Mouse (Mus musculus): ENCODE results near the gene Ppp5c. TPM values are rescaled to one million over a fixed set of nuclear protein-coding genes. Genes with fewer than 3 reads are reported as not detected.

Ppp5c gene
- polyA plus RNA-seq, 1 experiment from 2014 or later: 124 TPM

- DNase-seq (ENCODE audit: low spot score): no peak
- no peaks in the 10 kb centered on the region for H3K27me3 ChIP-seq (ENCODE audit: insufficient read depth, poor library complexity, severe bottlenecking)
- WGBS: 83% methylated on average over 3 of the region's 3 CpGs
- peaks cover 31% of the 10 kb centered on the region for H3K4me1 ChIP-seq
- H3K27ac ChIP-seq: no peak overlapping the region
- no peaks in the 10 kb centered on the region for H3K36me3 ChIP-seq
- H3K4me3 ChIP-seq: no peak overlapping the region
- no peaks in the 10 kb centered on the region for H3K9me3 ChIP-seq
These were observed 49.1 kb downstream of the Ppp5c start for GRCm38 (mm10) chr7:16978593-16978992.

GRCm38 (mm10) chr7:16978173-16978572 is 49.6 kb downstream of the Ppp5c start:
- no peaks in the 10 kb centered on the region for H3K36me3 ChIP-seq
- H3K27me3 ChIP-seq (ENCODE audit: insufficient read depth, poor library complexity, severe bottlenecking): no peaks in the 10 kb centered on the region
- 67% methylated on average over 6 of the region's 6 CpGs for WGBS
- no peak for DNase-seq (ENCODE audit: low spot score)
- no peak overlapping the region for H3K4me3 ChIP-seq
- peaks cover 30% of the 10 kb centered on the region for H3K4me1 ChIP-seq
- no peaks in the 10 kb centered on the region for H3K9me3 ChIP-seq
- no peak overlapping the region for H3K27ac ChIP-seq

GRCm38 (mm10) chr7:16976298-16976697 is 51.4 kb downstream of the Ppp5c start:
- Histone ChIP-seq H3K27ac (no peak overlapping the region), H3K36me3 (no peaks in the 10 kb centered on the region), H3K4me3 (no peak overlapping the region), H3K4me1 (peaks cover 23% of the 10 kb centered on the region), H3K27me3 (ENCODE audit: insufficient read depth, poor library complexity, severe bottlenecking) (no peaks in the 10 kb centered on the region), H3K9me3 (no peaks in the 10 kb centered on the region)
- WGBS: 46% methylated on average over 8 of the region's 8 CpGs
- no peak for DNase-seq (ENCODE audit: low spot score)

- no peaks in the 10 kb centered on the region for H3K9me3 ChIP-seq
- no peaks in the 10 kb centered on the region for H3K36me3 ChIP-seq
- H3K27me3 ChIP-seq (ENCODE audit: insufficient read depth, poor library complexity, severe bottlenecking): no peaks in the 10 kb centered on the region
- H3K27ac ChIP-seq: no peak overlapping the region
- no peak overlapping the region for H3K4me3 ChIP-seq
- H3K4me1 ChIP-seq: peaks cover 10% of the 10 kb centered on the region; the same call in 1 of the 2 replicates
- DNase-seq (ENCODE audit: low spot score): no peak
- WGBS: 47% methylated on average over 6 of the region's 6 CpGs
These were observed 53.7 kb downstream of the Ppp5c start for GRCm38 (mm10) chr7:16974018-16974417.

GRCm38 (mm10) chr7:16971160-16971559 is 56.6 kb downstream of the Ppp5c start:
- H3K9me3 ChIP-seq: no peaks in the 10 kb centered on the region
- H3K27ac ChIP-seq: no peak overlapping the region
- no peak overlapping the region for H3K4me3 ChIP-seq

GRCm38 (mm10) chr7:16968414-16968813 is 59.3 kb downstream of the Ppp5c start:
- Histone ChIP-seq H3K27me3 (ENCODE audit: insufficient read depth, poor library complexity, severe bottlenecking) (no peaks in the 10 kb centered on the region), H3K4me3 (no peak overlapping the region), H3K36me3 (no peaks in the 10 kb centered on the region), H3K9me3 (no peaks in the 10 kb centered on the region), H3K27ac (no peak overlapping the region), H3K4me1 (no peaks in the 10 kb centered on the region)
- no peak for DNase-seq (ENCODE audit: low spot score)
- WGBS: 79% methylated on average over 6 of the region's 6 CpGs

More at GRCm38 (mm10) chr7:16971160-16971559, 56.6 kb downstream of the Ppp5c start:
- Histone ChIP-seq H3K36me3 (no peaks in the 10 kb centered on the region), H3K4me1 (peaks cover 6% of the 10 kb centered on the region; the same call in 1 of the 2 replicates), H3K27me3 (ENCODE audit: insufficient read depth, poor library complexity, severe bottlenecking) (no peaks in the 10 kb centered on the region)
- 81% methylated on average over 3 of the region's 3 CpGs for WGBS
- DNase-seq (ENCODE audit: low spot score): no peak

GRCm38 (mm10) chr7:16961678-16962077 is 66.0 kb downstream of the Ppp5c start:
- peaks cover 6% of the 10 kb centered on the region for H3K4me1 ChIP-seq
- peaks cover 23% of the 10 kb centered on the region for H3K27me3 ChIP-seq (ENCODE audit: insufficient read depth, poor library complexity, severe bottlenecking)
- WGBS: 70% methylated on average over 5 of the region's 5 CpGs
- no peaks in the 10 kb centered on the region for H3K9me3 ChIP-seq
- no peak for DNase-seq (ENCODE audit: low spot score)
- H3K4me3 ChIP-seq: no peak overlapping the region
- H3K36me3 ChIP-seq: no peaks in the 10 kb centered on the region
- no peak overlapping the region for H3K27ac ChIP-seq

DNA sequence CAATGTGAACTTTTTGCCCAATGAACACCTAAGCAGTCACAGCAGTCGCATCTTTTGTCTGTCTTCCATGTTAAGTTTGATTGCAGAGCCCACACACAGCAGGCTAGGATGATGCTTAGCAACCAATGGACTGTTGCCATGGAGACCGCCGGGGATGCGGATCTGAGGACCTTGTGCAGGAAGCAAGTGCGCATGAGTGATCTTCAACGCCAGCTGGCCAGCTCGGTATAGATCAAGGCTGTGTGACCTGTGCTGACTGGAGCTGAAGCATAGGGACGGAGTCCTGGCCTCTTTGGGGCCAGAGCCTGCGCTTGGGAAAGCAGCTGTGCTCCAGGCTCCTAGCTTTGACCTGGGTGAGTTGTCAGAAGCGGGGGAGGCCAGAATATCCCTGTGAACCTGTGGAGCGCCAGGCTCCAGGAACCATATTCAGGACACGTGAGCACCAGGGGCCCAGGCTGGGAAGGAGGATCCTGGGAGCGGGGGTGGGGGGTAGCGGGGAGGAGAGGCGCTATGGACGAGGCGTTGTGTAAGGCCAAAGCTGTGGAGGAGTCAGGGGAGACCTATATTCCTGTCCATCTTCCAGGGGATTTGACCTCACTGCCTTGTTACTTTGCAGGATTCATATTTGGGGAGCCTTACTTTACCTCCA is 68.1 kb downstream of the Ppp5c start, which contains the start of gene Pnmal1:
Pnmal1 (plus strand) TSS at position 141 of the 649 bp plus-strand sequence.
- no peak for DNase-seq (ENCODE audit: low spot score)
- no peaks in the 10 kb centered on the region for H3K36me3 ChIP-seq
- H3K27me3 ChIP-seq (ENCODE audit: insufficient read depth, poor library complexity, severe bottlenecking): peaks cover 23% of the 10 kb centered on the region
- H3K9me3 ChIP-seq: no peaks in the 10 kb centered on the region
- peaks cover 6% of the 10 kb centered on the region for H3K4me1 ChIP-seq
- H3K27ac ChIP-seq: no peak within 1 kb of the TSS
- peak within 1 kb of the TSS; percentile 27; the same call in 1 of the 2 replicates for H3K4me3 ChIP-seq
- WGBS: 33% methylated on average over 17 of the region's 17 CpGs

GRCm38 (mm10) chr7:16956410-16957265 is 71.1 kb downstream of the Ppp5c start:
- Histone ChIP-seq H3K4me3 (no peak overlapping the region), H3K36me3 (no peaks in the 10 kb centered on the region), H3K27ac (no peak overlapping the region), H3K9me3 (no peaks in the 10 kb centered on the region), H3K4me1 (peaks cover 6% of the 10 kb centered on the region), H3K27me3 (ENCODE audit: insufficient read depth, poor library complexity, severe bottlenecking) (peaks cover 22% of the 10 kb centered on the region)
- DNase-seq (ENCODE audit: low spot score): no peak
- 62% methylated on average over 15 of the region's 15 CpGs for WGBS

- 61% methylated on average over 4 of the region's 4 CpGs for WGBS
- H3K36me3 ChIP-seq: no peaks in the 10 kb centered on the region
- H3K4me1 ChIP-seq: peaks cover 9% of the 10 kb centered on the region
- DNase-seq (ENCODE audit: low spot score): no peak
- no peak overlapping the region for H3K4me3 ChIP-seq
- peaks cover 12% of the 10 kb centered on the region for H3K27me3 ChIP-seq (ENCODE audit: insufficient read depth, poor library complexity, severe bottlenecking)
- H3K27ac ChIP-seq: no peak overlapping the region
- H3K9me3 ChIP-seq: no peaks in the 10 kb centered on the region
These were observed 72.0 kb downstream of the Ppp5c start for GRCm38 (mm10) chr7:16955712-16956111.

Other genes with a start within 250 kb of the Ppp5c start
- gene Slc1a5, start 246.6 kb downstream of the Ppp5c start, polyA plus RNA-seq (2016; fragmentation: Nextera tagmentation; extraction: Ambion mirVana): 47.0 TPM in 2 replicates
- gene Strn4, start 212.0 kb downstream of the Ppp5c start, polyA plus RNA-seq (2016; fragmentation: Nextera tagmentation; extraction: Ambion mirVana): 101 and 107 TPM in 2 replicates
- 29.5 and 36.7 TPM in 2 replicates for gene Fkrp, start 211.2 kb downstream of the Ppp5c start, polyA plus RNA-seq (2016; fragmentation: Nextera tagmentation; extraction: Ambion mirVana)
- gene Prkd2, start 185.0 kb downstream of the Ppp5c start, polyA plus RNA-seq (2016; fragmentation: Nextera tagmentation; extraction: Ambion mirVana): 8.9 and 9.4 TPM in 2 replicates
- 5.0 and 7.2 TPM in 2 replicates for gene Dact3, start 152.6 kb downstream of the Ppp5c start, polyA plus RNA-seq (2016; fragmentation: Nextera tagmentation; extraction: Ambion mirVana)
- 3.0 and 6.3 TPM in 2 replicates for gene Gng8, start 136.1 kb downstream of the Ppp5c start, polyA plus RNA-seq (2016; fragmentation: Nextera tagmentation; extraction: Ambion mirVana)
- gene Ptgir, start 121.4 kb downstream of the Ppp5c start, polyA plus RNA-seq (2016; fragmentation: Nextera tagmentation; extraction: Ambion mirVana): 0.15 and 0.51 TPM in 2 replicates
- gene Calm3, start 103.8 kb downstream of the Ppp5c start, polyA plus RNA-seq (2016; fragmentation: Nextera tagmentation; extraction: Ambion mirVana): 114 and 117 TPM in 2 replicates
- gene Pnmal2, start 83.2 kb downstream of the Ppp5c start, polyA plus RNA-seq (2016; fragmentation: Nextera tagmentation; extraction: Ambion mirVana): 1.7 and 2.2 TPM in 2 replicates
- 0.16 and 0.30 TPM in 2 replicates for gene Pnmal1, start 68.2 kb downstream of the Ppp5c start, polyA plus RNA-seq (2016; fragmentation: Nextera tagmentation; extraction: Ambion mirVana)
- gene Gm42372, start 44.8 kb downstream of the Ppp5c start, polyA plus RNA-seq (2016; fragmentation: Nextera tagmentation; extraction: Ambion mirVana): 0.22 and 0.24 TPM in 2 replicates
- gene Ccdc8, start 35.2 kb downstream of the Ppp5c start, polyA plus RNA-seq (2016; fragmentation: Nextera tagmentation; extraction: Ambion mirVana): 13.3 and 19.7 TPM in 2 replicates
- gene Hif3a, start 34.5 kb upstream of the Ppp5c start, polyA plus RNA-seq (2016; fragmentation: Nextera tagmentation; extraction: Ambion mirVana): 18.2 and 31.3 TPM in 2 replicates
- gene Psg16, start 46.1 kb upstream of the Ppp5c start, polyA plus RNA-seq (2016; fragmentation: Nextera tagmentation; extraction: Ambion mirVana): 0.03 and 0.04 TPM in 2 replicates
- not detected in 2 replicates for gene Ceacam3, start 122.4 kb upstream of the Ppp5c start, polyA plus RNA-seq (2016; fragmentation: Nextera tagmentation; extraction: Ambion mirVana)
- gene Psg29, start 175.6 kb upstream of the Ppp5c start, polyA plus RNA-seq (2016; fragmentation: Nextera tagmentation; extraction: Ambion mirVana): not detected in 2 replicates

Data from heart, embryonic 10.5 days (tissue).